Mouse (Mus musculus) CH12.LX (cell line): ENCODE data around the gene Scn4a. TPM values are rescaled to one million over a fixed set of nuclear protein-coding genes. Genes with fewer than 3 reads are reported as not detected.
A peak's percentile ranks its signal among the peaks of the same experiment; 100 is the strongest.

Experiments used
- DNase-seq: peaks from one replicate; pipeline ENCODE4 v3.0.0-alpha.2; 2013; ENCODE audit errors: extremely low read depth
- H3K27ac ChIP-seq: 2 replicates; pipeline ENCODE4 v1.5.1; 2012; ENCODE audit warnings: low read depth, mild to moderate bottlenecking, control low read depth, moderate library complexity; ENCODE audit not compliant: insufficient read depth
- H3K27me3 ChIP-seq: replicated peaks from 2 replicates; pipeline ENCODE3; 2012; ENCODE audit warnings: inconsistent platforms
- H3K36me3 ChIP-seq, 2 experiments: replicated peaks in 1 of 2; 2 replicates each; pipeline versions ENCODE3 to v1.6.1; 2012; ENCODE audit warnings: inconsistent platforms in 1 of 2, low read length in 1 of 2, mild to moderate bottlenecking in 1 of 2, mixed read lengths in 1 of 2, moderate library complexity in 1 of 2; ENCODE audit not compliant: control insufficient read depth in 1 of 2, insufficient read depth in 1 of 2
- H3K4me1 ChIP-seq, 2 experiments: 2 replicates each; pipeline ENCODE4 v1.6.1; 2012; ENCODE audit warnings: inconsistent platforms in 1 of 2, moderate library complexity in 1 of 2; ENCODE audit not compliant: insufficient read depth in 2 of 2, control insufficient read depth in 1 of 2
- H3K4me2 ChIP-seq: 2 replicates; pipeline ENCODE4 v1.6.1; 2012; ENCODE audit warnings: low read depth, mild to moderate bottlenecking, control low read depth; ENCODE audit not compliant: poor library complexity, insufficient read depth, severe bottlenecking
- H3K4me3 ChIP-seq, 3 experiments: fragments of 150-350 bp in 1 of 3; sonication (generic) in 1 of 3; replicated peaks in 1 of 3; 2 replicates each; pipeline versions ENCODE3 to v1.5.1; 2011 to 2012; ENCODE audit warnings: low read depth in 2 of 3, low read length in 2 of 3, mild to moderate bottlenecking in 2 of 3, moderate library complexity in 2 of 3, control low read depth in 1 of 3, improper control_type of control experiment in 1 of 3, inconsistent platforms in 1 of 3, mixed read lengths in 1 of 3; ENCODE audit not compliant: poor library complexity in 1 of 3
- H3K79me2 ChIP-seq: replicated peaks from 2 replicates; pipeline ENCODE4 v1.6.1; 2012; ENCODE audit warnings: mild to moderate bottlenecking, moderate library complexity; ENCODE audit not compliant: control insufficient read depth, poor library complexity, insufficient read depth, severe bottlenecking; ENCODE audit errors: extremely low read depth
- H3K9ac ChIP-seq: 2 replicates; pipeline ENCODE4 v1.6.1; 2012; ENCODE audit warnings: low read depth, mild to moderate bottlenecking, control low read depth, moderate library complexity; ENCODE audit not compliant: insufficient read depth
- H3K9me3 ChIP-seq: replicated peaks from 2 replicates; pipeline ENCODE3; 2012; ENCODE audit warnings: low read length, inconsistent platforms, mixed read lengths
- BHLHE40 ChIP-seq: IDR thresholded peaks from 2 replicates; pipeline ENCODE4 v1.6.1; 2011; ENCODE audit warnings: mild to moderate bottlenecking, low read depth, low read length, improper control_type of control experiment
- CHD1 ChIP-seq: IDR thresholded peaks from 2 replicates; pipeline ENCODE4 v1.6.1; 2012; ENCODE audit warnings: low read depth, low read length, improper control_type of control experiment, inconsistent platforms
- CHD2 ChIP-seq: IDR thresholded peaks from 2 replicates; pipeline ENCODE4 v1.6.1; 2011; ENCODE audit warnings: low read length, improper control_type of control experiment
- CTCF ChIP-seq, 2 experiments: IDR thresholded peaks in 1 of 2; conservative IDR thresholded peaks in 1 of 2; 2 replicates each; pipeline ENCODE4 v1.5.1; 2011 to 2012; ENCODE audit warnings: low read depth in 2 of 2, low read length in 2 of 2, improper control_type of control experiment in 1 of 2, inconsistent platforms in 1 of 2, mild to moderate bottlenecking in 1 of 2, moderate library complexity in 1 of 2
- E2F4 ChIP-seq: IDR thresholded peaks from 2 replicates; pipeline ENCODE4 v1.6.1; 2011; ENCODE audit warnings: low read depth, low read length, improper control_type of control experiment; ENCODE audit not compliant: insufficient replicate concordance
- ELF1 ChIP-seq: IDR thresholded peaks from 2 replicates; pipeline ENCODE4 v1.6.1; 2014; ENCODE audit warnings: low read depth, mild to moderate bottlenecking, inconsistent platforms, low read length, improper control_type of control experiment
- ETS1 ChIP-seq: conservative IDR thresholded peaks from 2 replicates; pipeline ENCODE4 v1.6.1; 2012; ENCODE audit warnings: low read depth, mild to moderate bottlenecking, inconsistent platforms, low read length, improper control_type of control experiment, moderate library complexity
- GABPA ChIP-seq: IDR thresholded peaks from 2 replicates; pipeline ENCODE4 v1.6.1; 2012; ENCODE audit warnings: low read depth, low read length, improper control_type of control experiment, inconsistent platforms; ENCODE audit not compliant: insufficient replicate concordance
- HCFC1 ChIP-seq: IDR thresholded peaks from 2 replicates; pipeline ENCODE4 v1.6.1; 2012; ENCODE audit warnings: low read depth, mild to moderate bottlenecking, inconsistent platforms, low read length, improper control_type of control experiment
- IRF4 ChIP-seq: IDR thresholded peaks from 2 replicates; pipeline ENCODE4 v1.6.1; 2014; ENCODE audit warnings: low read depth, mild to moderate bottlenecking, inconsistent platforms, low read length, improper control_type of control experiment
- JUN ChIP-seq: IDR thresholded peaks from 2 replicates; pipeline ENCODE4 v1.6.1; 2011; ENCODE audit warnings: low read depth, mild to moderate bottlenecking, low read length, improper control_type of control experiment, moderate library complexity; ENCODE audit not compliant: insufficient read depth
- JUND ChIP-seq: conservative IDR thresholded peaks from 2 replicates; pipeline ENCODE4 v1.6.1; 2011; ENCODE audit warnings: low read depth, low read length, improper control_type of control experiment
- KAT2A ChIP-seq: IDR thresholded peaks from 2 replicates; pipeline ENCODE4 v1.6.1; 2012; ENCODE audit warnings: low read length, improper control_type of control experiment, inconsistent platforms; ENCODE audit not compliant: insufficient replicate concordance
- MAX ChIP-seq: IDR thresholded peaks from 2 replicates; pipeline ENCODE4 v1.6.1; 2011; ENCODE audit warnings: low read length, improper control_type of control experiment
- MAZ ChIP-seq: IDR thresholded peaks from 2 replicates; pipeline ENCODE4 v1.6.1; 2012; ENCODE audit warnings: low read depth, mild to moderate bottlenecking, inconsistent platforms, low read length, improper control_type of control experiment, moderate library complexity
- MEF2A ChIP-seq: IDR thresholded peaks from 2 replicates; pipeline ENCODE4 v1.6.1; 2014; ENCODE audit warnings: low read depth, mild to moderate bottlenecking, inconsistent platforms, low read length, improper control_type of control experiment, borderline replicate concordance
- MXI1 ChIP-seq: IDR thresholded peaks from 2 replicates; pipeline ENCODE4 v1.6.1; 2011; ENCODE audit warnings: mild to moderate bottlenecking, low read depth, low read length, improper control_type of control experiment
- MYC ChIP-seq: IDR thresholded peaks from 2 replicates; pipeline ENCODE4 v1.6.1; 2011; ENCODE audit warnings: low read depth, mild to moderate bottlenecking, improper control_type of control experiment, low read length
- NELFE ChIP-seq: IDR thresholded peaks from 2 replicates; pipeline ENCODE4 v1.6.1; 2011; ENCODE audit warnings: low read depth, low read length, improper control_type of control experiment
- NRF1 ChIP-seq: IDR thresholded peaks from 2 replicates; pipeline ENCODE4 v1.6.1; 2014; ENCODE audit warnings: low read depth, mild to moderate bottlenecking, inconsistent platforms, low read length, improper control_type of control experiment, moderate library complexity
- POLR2A ChIP-seq: IDR thresholded peaks from 2 replicates; pipeline ENCODE4 v1.6.1; 2011; ENCODE audit warnings: low read depth, mild to moderate bottlenecking, improper control_type of control experiment, low read length
- POLR2AphosphoS2 ChIP-seq: IDR thresholded peaks from 2 replicates; pipeline ENCODE4 v1.6.1; 2011; ENCODE audit warnings: low read depth, low read length, improper control_type of control experiment
- RAD21 ChIP-seq: IDR thresholded peaks from 2 replicates; pipeline ENCODE4 v1.6.1; 2011; ENCODE audit warnings: low read depth, mild to moderate bottlenecking, low read length, improper control_type of control experiment, moderate library complexity
- SIN3A ChIP-seq: IDR thresholded peaks from 2 replicates; pipeline ENCODE4 v1.6.1; 2012; ENCODE audit warnings: low read length, improper control_type of control experiment, inconsistent platforms
- SMC3 ChIP-seq: IDR thresholded peaks from 2 replicates; pipeline ENCODE4 v1.6.1; 2011; ENCODE audit warnings: low read depth, low read length, improper control_type of control experiment
- TBP ChIP-seq: conservative IDR thresholded peaks from 2 replicates; pipeline ENCODE4 v1.6.1; 2011; ENCODE audit warnings: low read depth, low read length, improper control_type of control experiment
- TCF12 ChIP-seq: IDR thresholded peaks from 2 replicates; pipeline ENCODE4 v1.6.1; 2014; ENCODE audit warnings: low read depth, mild to moderate bottlenecking, inconsistent platforms, low read length, improper control_type of control experiment
- UBTF ChIP-seq: IDR thresholded peaks from 2 replicates; pipeline ENCODE4 v1.6.1; 2012; ENCODE audit warnings: low read depth, mild to moderate bottlenecking, inconsistent platforms, low read length, improper control_type of control experiment, moderate library complexity
- USF1 ChIP-seq: IDR thresholded peaks from 2 replicates; pipeline ENCODE4 v1.6.1; 2014; ENCODE audit warnings: low read depth, mild to moderate bottlenecking, inconsistent platforms, low read length, improper control_type of control experiment
- USF2 ChIP-seq: conservative IDR thresholded peaks from 2 replicates; pipeline ENCODE4 v1.6.1; 2011; ENCODE audit warnings: low read depth, low read length, improper control_type of control experiment
- ZC3H11A ChIP-seq: IDR thresholded peaks from 2 replicates; pipeline ENCODE4 v1.6.1; 2012; ENCODE audit warnings: low read depth, mild to moderate bottlenecking, inconsistent platforms, low read length, improper control_type of control experiment
- ZKSCAN1 ChIP-seq: IDR thresholded peaks from 2 replicates; pipeline ENCODE4 v1.6.1; 2012; ENCODE audit warnings: low read depth, inconsistent platforms, low read length, improper control_type of control experiment, borderline replicate concordance
- ZMIZ1 ChIP-seq: IDR thresholded peaks from 2 replicates; pipeline ENCODE4 v1.6.1; 2012; ENCODE audit warnings: low read depth, mild to moderate bottlenecking, inconsistent platforms, low read length, improper control_type of control experiment
- ZNF384 ChIP-seq: IDR thresholded peaks from 2 replicates; pipeline ENCODE4 v1.6.1; 2012; ENCODE audit warnings: low read depth, low read length, improper control_type of control experiment, inconsistent platforms
- dilution Hi-C: fragments of 300-500 bp; cut with MboI; formaldehyde crosslinking; loops from 2 replicates; pipeline ENCODE4 v1.14.3; 2020; ENCODE audit warnings: low sequenced_read_pairs; ENCODE audit not compliant: extremely low pct_unique_long_range_greater_than_20kb, extremely low pct_ligation_motif_present
- in situ Hi-C: fragments of 300-500 bp; cut with MboI; formaldehyde crosslinking; loops from 3 replicates; pipeline ENCODE4 v1.14.3; 2019; ENCODE audit warnings: low sequenced_read_pairs, low pct_ligation_motif_present, low pct_unique_long_range_greater_than_20kb, mixed read lengths
- polyA plus RNA-seq: library from polyadenylated mRNA; unstranded; fragments of >175 nt; gene quantifications from 2 replicates; pipeline ENCODE4 v1.2.1, GENCODE M21; 2012; ENCODE audit warnings: low read depth; ENCODE audit not compliant: insufficient read length
- total RNA-seq, 2 experiments: library from RNA; depleted of rRNA; stranded (reverse); fragments of 300-350 nt in 1 of 2; fragments of >200 nt in 1 of 2; gene quantifications; 2 replicates each; pipeline ENCODE4 v1.2.3; 2012 to 2014

Scn4a gene
- total and polyA plus RNA-seq, 3 experiments = 0.55 to 0.97 (median 0.64) TPM

DNA sequence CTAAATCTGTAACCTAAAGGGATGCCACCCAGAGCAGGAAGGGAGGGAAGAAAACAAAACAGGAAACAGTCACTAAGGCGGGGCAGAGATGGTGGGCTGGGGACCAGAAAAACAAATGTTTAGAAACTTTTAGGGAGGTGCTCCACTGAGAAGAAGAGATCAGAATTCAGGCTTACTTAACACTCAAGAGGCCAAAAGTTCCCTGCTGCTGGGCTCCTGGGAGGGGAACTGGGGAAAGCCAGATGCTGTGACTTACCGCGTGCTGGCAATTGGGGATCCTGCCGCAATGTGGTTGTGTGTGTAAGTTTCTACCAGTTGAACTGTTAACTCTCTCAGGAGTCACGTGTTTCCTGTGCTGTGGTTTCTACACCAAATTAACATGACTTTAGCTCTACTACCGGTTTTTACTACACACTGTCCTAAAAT is 34.7 kb upstream of the Scn4a start, which contains the start of gene Icam2 (continued):
- TF ChIP-seq ETS1 = peak; percentile 52; the same call in 1 of the 2 replicates
- TF ChIP-seq ZKSCAN1 = no peak
- TF ChIP-seq MAZ = no peak; the same call in 1 of the 2 replicates
- TF ChIP-seq SMC3 = no peak
- TF ChIP-seq GABPA = no peak
- TF ChIP-seq KAT2A = no peak
- TF ChIP-seq POLR2AphosphoS2 = no peak

DNA sequence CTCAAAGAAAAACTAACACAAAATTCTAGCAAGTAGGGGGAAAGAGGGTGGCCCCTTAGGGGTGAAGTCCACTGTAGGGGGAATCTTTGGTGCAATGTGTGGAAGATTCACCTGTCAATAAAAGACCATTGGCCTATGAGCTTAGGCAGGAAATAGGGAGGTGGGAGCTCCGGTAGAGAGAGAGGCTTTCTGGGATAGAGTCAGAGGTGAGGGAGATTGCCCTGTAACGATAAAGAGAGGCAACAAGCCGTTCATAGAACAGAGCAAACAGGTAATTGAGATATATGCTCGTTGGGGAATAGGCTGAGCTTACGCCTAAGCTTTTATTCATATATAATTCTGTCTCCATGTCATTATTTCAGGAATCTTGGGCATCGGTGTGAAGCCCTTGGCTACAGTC is 33.9 kb upstream of the Scn4a start:
- no peaks in the 10 kb centered on the region for H3K27me3 ChIP-seq
- no peaks in the 10 kb centered on the region; the same call in 1 of the 2 replicates for H3K79me2 ChIP-seq
- peak overlapping the region; percentile 70 to 93 (median 90) for H3K4me3 ChIP-seq
- dilution Hi-C loops (no loop called here), in situ Hi-C loops (no loop called here)
- TF ChIP-seq NRF1 (0 out of 2 replicates have a peak, but pooled peaks have one; percentile 18), RAD21 (no peak), CTCF (conservative IDR thresholded peaks at IDR 0.05 in 1 of 2, IDR thresholded peaks at IDR 0.05 in 1 of 2; ENCODE audit: low read depth in 2 of 2, low read length in 2 of 2) (no peak), ZC3H11A (no peak), MAX (no peak), ZMIZ1 (peak; percentile 84), NELFE (peak; percentile 90), MYC (no peak), KAT2A (peak; percentile 63; the same call in 1 of the 2 replicates), E2F4 (0 out of 2 replicates have a peak, but pooled peaks have one; percentile 2), BHLHE40 (no peak), SIN3A (no peak), CHD1 (peak; percentile 53; the same call in 1 of the 2 replicates), JUND (no peak; the same call in 1 of the 2 replicates), ZKSCAN1 (no peak), HCFC1 (peak; percentile 79), USF1 (no peak), POLR2A (peak; percentile 81), ELF1 (peak; percentile 61; the same call in 1 of the 2 replicates), JUN (no peak), MXI1 (0 out of 2 replicates have a peak, but pooled peaks have one; percentile 18), TCF12 (peak; percentile 75), MEF2A (peak; percentile 22; the same call in 1 of the 2 replicates), MAZ (no peak), ZNF384 (no peak), TBP (peak; percentile 93), USF2 (no peak), CHD2 (peak; percentile 77), UBTF (no peak), IRF4 (peak; percentile 25; the same call in 1 of the 2 replicates), POLR2AphosphoS2 (peak; percentile 79; the same call in 1 of the 2 replicates)
- peak overlapping the region; percentile 97 for H3K9ac ChIP-seq
- peaks cover 7 to 38% of the 10 kb centered on the region in 2 experiments; a peak in 3 of 4 replicates for H3K4me1 ChIP-seq
- H3K9me3 ChIP-seq = no peaks in the 10 kb centered on the region
- peaks cover 5 to 43% of the 10 kb centered on the region in 2 experiments for H3K36me3 ChIP-seq
- H3K4me2 ChIP-seq = peak overlapping the region; percentile 94
- peak; percentile 86 for DNase-seq
- H3K27ac ChIP-seq = peak overlapping the region; percentile 91
